Mouse (Mus musculus) kidney, postnatal 10 days (tissue): ENCODE data around the gene Olfr1033.
A peak's percentile ranks its signal among the peaks of the same experiment; 100 is the strongest.
"Not testable (repeated sequence)": the region's sequence is repeated elsewhere in the genome, so short reads cannot be mapped to it uniquely, and the experiment has no call there.

Source experiments
- DNase-seq: peaks from one replicate; pipeline ENCODE4 v3.0.0; 2021; ENCODE audit warnings: mixed read lengths

Gene Olfr1033

GRCm38 (mm10) chr2:86020406-86020805 is at the start of gene Olfr1033:
Gene Olfr1033, plus strand, starts transcription at chr2:86020633.
- peak; percentile 23 for DNase-seq

GRCm38 (mm10) chr2:85973595-85973994 is 46.8 kb upstream of the Olfr1033 start, which contains the start of gene Olfr1029:
Gene Olfr1029, plus strand, starts transcription at chr2:85973895.
- DNase-seq: no peak

GRCm38 (mm10) chr2:85978976-85979375 is 41.5 kb upstream of the Olfr1033 start, which contains the start of gene Olfr1030:
Gene Olfr1030, plus strand, starts transcription at chr2:85979276.
- no peak for DNase-seq

- no peak for DNase-seq
Measured at GRCm38 (mm10) chr2:85990004-85990403, 30.4 kb upstream of the Olfr1033 start, which contains the start of gene Olfr1031. Gene Olfr1031, plus strand, starts transcription at chr2:85990304.

GRCm38 (mm10) chr2:86005240-86005639 is 15.2 kb upstream of the Olfr1033 start, which contains the start of gene Olfr1032:
Gene Olfr1032, plus strand, starts transcription at chr2:86005540.
- no peak for DNase-seq

- DNase-seq: not testable (repeated sequence)
Measured at GRCm38 (mm10) chr2:86021518-86021917, 1.1 kb downstream of the Olfr1033 start.

- DNase-seq: no peak
Measured at GRCm38 (mm10) chr2:86045561-86045960, 25.1 kb downstream of the Olfr1033 start, which contains the start of gene Olfr1034. Gene Olfr1034, plus strand, starts transcription at chr2:86045861.

- DNase-seq: not testable (repeated sequence)
Measured at GRCm38 (mm10) chr2:86050777-86051176, 30.3 kb downstream of the Olfr1033 start.

- DNase-seq: not testable (repeated sequence)
Measured at GRCm38 (mm10) chr2:86063766-86064165, 43.3 kb downstream of the Olfr1033 start.

- DNase-seq: no peak
Measured at GRCm38 (mm10) chr2:86070189-86070588, 49.8 kb downstream of the Olfr1033 start.

GRCm38 (mm10) chr2:86073692-86074091 is 53.3 kb downstream of the Olfr1033 start, which contains the start of gene Olfr1036:
Gene Olfr1036, plus strand, starts transcription at chr2:86073992.
- DNase-seq: not testable (repeated sequence)

GRCm38 (mm10) chr2:86080478-86080877 is 60.0 kb downstream of the Olfr1033 start:
- not testable (repeated sequence) for DNase-seq

- no peak for DNase-seq
Measured at GRCm38 (mm10) chr2:86087285-86087684, 66.9 kb downstream of the Olfr1033 start, which contains the start of gene Olfr1037. Gene Olfr1037, minus strand, starts transcription at chr2:86087385.
